9 mouse cellular contexts compared by ENCODE assay signal in the genomic region with DNA sequence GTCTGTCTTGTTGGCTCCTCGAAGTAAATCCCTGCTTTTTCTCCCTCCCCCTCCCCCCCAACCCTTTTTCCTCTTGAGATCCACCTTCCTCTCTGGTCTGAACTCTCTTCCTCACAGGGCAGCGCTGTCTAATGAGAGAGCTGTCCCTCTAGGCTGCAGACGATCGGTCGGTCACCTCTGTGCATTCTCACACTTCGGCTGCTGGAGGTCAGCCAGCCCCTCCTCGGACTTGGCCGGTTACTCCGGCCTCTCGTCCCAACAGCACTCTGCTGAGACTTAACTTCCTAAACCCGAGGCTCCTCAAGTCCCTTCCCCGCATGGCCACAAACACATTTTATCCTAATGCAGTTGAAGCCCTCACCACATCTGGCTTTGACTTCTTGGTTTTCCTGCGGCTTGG.
DNase-seq lines count a peak whose midpoint lies in the region; ATAC-seq and TF ChIP-seq lines count a peak whose summit lies in the region.
"Had no signal": no experiment of that assay in that cellular context is flagged by ENCODE, and none has a peak within 500 bp of the region (broad histone marks: within the 10 kb centered on the region; RNA-seq: fewer than 3 reads in every experiment).

No protein-coding gene starts in this region.

- H3K9me3 ChIP-seq in kidney, embryonic 15.5 days (replicated peaks): no peaks in the 10 kb centered on the region
- H3K9me3 ChIP-seq in intestine, embryonic 16.5 days (ENCODE audit: control insufficient read depth, low read length): no peaks in the 10 kb centered on the region
- H3K9me3 ChIP-seq in neural tube, embryonic 15.5 days (replicated peaks): no peaks in the 10 kb centered on the region

- H3K4me3 ChIP-seq in kidney, adult 2 months (ENCODE audit: insufficient read depth, low read depth, low read length): no peak overlapping the region
- H3K4me3 ChIP-seq in kidney, embryonic 15.5 days (replicated peaks): no peak overlapping the region
- no peak overlapping the region for H3K4me3 ChIP-seq in intestine, embryonic 16.5 days (ENCODE audit: low read length)
- H3K4me3 ChIP-seq in neural tube, embryonic 15.5 days (replicated peaks): no peak overlapping the region

- no peak for ATAC-seq in kidney, embryonic 15.5 days (replicated peaks; ENCODE audit: low FRiP score)
- peak; percentile 17; the same call in 1 of the 2 replicates for ATAC-seq in intestine, embryonic 16.5 days
- ATAC-seq in neural tube, embryonic 15.5 days (ENCODE audit: low FRiP score): no peak

- H3K27me3 ChIP-seq in kidney, adult 2 months (replicated peaks; ENCODE audit: control insufficient read depth, insufficient read depth, low read length): no peaks in the 10 kb centered on the region
- no peaks in the 10 kb centered on the region for H3K27me3 ChIP-seq in kidney, embryonic 15.5 days
- no peaks in the 10 kb centered on the region for H3K27me3 ChIP-seq in intestine, embryonic 16.5 days (replicated peaks; ENCODE audit: control insufficient read depth, insufficient read depth, low read length)
- H3K27me3 ChIP-seq in neural tube, embryonic 15.5 days (replicated peaks): no peaks in the 10 kb centered on the region

- H3K4me1 ChIP-seq in kidney, adult 2 months (ENCODE audit: control insufficient read depth, insufficient read depth, low read length): no peaks in the 10 kb centered on the region
- peaks cover 19% of the 10 kb centered on the region for H3K4me1 ChIP-seq in kidney, embryonic 15.5 days
- no peaks in the 10 kb centered on the region; the same call in 1 of the 2 replicates for H3K4me1 ChIP-seq in intestine, embryonic 16.5 days (ENCODE audit: control insufficient read depth, insufficient read depth, low read length)
- H3K4me1 ChIP-seq in neural tube, embryonic 15.5 days: peaks cover 5% of the 10 kb centered on the region; the same call in 1 of the 2 replicates

- H3K36me3 ChIP-seq in kidney, adult 2 months (ENCODE audit: control insufficient read depth, insufficient read depth, low read length): no peaks in the 10 kb centered on the region
- no peaks in the 10 kb centered on the region for H3K36me3 ChIP-seq in kidney, embryonic 15.5 days
- H3K36me3 ChIP-seq in intestine, embryonic 16.5 days (ENCODE audit: control insufficient read depth, insufficient read depth, low read length): no peaks in the 10 kb centered on the region
- H3K36me3 ChIP-seq in neural tube, embryonic 15.5 days: no peaks in the 10 kb centered on the region

- H3K27ac ChIP-seq in kidney, adult 2 months (ENCODE audit: insufficient read depth, low read depth, low read length): no peak overlapping the region
- H3K27ac ChIP-seq in kidney, embryonic 15.5 days: no peak overlapping the region
- no peak overlapping the region for H3K27ac ChIP-seq in intestine, embryonic 16.5 days (ENCODE audit: low read length)
- H3K27ac ChIP-seq in neural tube, embryonic 15.5 days (replicated peaks): no peak overlapping the region

- no peak overlapping the region for H3K9ac ChIP-seq in kidney, embryonic 15.5 days
- H3K9ac ChIP-seq in intestine, embryonic 16.5 days (ENCODE audit: low read depth, low read length): no peak overlapping the region
- no peak overlapping the region for H3K9ac ChIP-seq in neural tube, embryonic 15.5 days (replicated peaks)

- peak; percentile 82 for DNase-seq in kidney, adult 2 months
- DNase-seq in gastrocnemius, postnatal 4 days (ENCODE audit: low spot score in 2 of 2): peak; percentile 62 to 71
- peak; percentile 38 for DNase-seq in lung, postnatal 25 days (ENCODE audit: low spot score)
- no peak for DNase-seq in neural tube, embryonic 10.5 days (ENCODE audit: extremely low spot score, low spot score)
- no peak for DNase-seq in frontal cortex, postnatal 36 days (ENCODE audit: low spot score in 2 of 2)
- DNase-seq: right cerebral cortex, adult 18-20 months had no signal

- no peak for TF ChIP-seq CTCF in kidney, adult 2 months (conservative IDR thresholded peaks at IDR 0.05; ENCODE audit: insufficient read depth, insufficient read length, low read depth, low read length)

- TF ChIP-seq POLR2A in kidney, adult 2 months (IDR thresholded peaks at IDR 0.05; ENCODE audit: low read depth, low read length): no peak

- 32% methylated on average over 13 of the region's 13 CpGs for WGBS in kidney, adult 2 months
- 54% methylated on average over 13 of the region's 13 CpGs for WGBS in kidney, embryonic 15.5 days
- WGBS in intestine, embryonic 16.5 days: 51% methylated on average over 13 of the region's 13 CpGs
- WGBS in neural tube, embryonic 15.5 days: 80% methylated on average over 13 of the region's 13 CpGs

- H3K4me2 ChIP-seq in kidney, embryonic 15.5 days: no peak overlapping the region
- H3K4me2 ChIP-seq in intestine, embryonic 16.5 days (ENCODE audit: low read depth, low read length): no peak overlapping the region
- H3K4me2 ChIP-seq in neural tube, embryonic 15.5 days: no peak overlapping the region

Comparison
In these comparisons a context has a peak if more than half of its experiments do, and no peak if none do; other contexts are left out.
1. DNase-seq: peak in kidney, adult 2 months (single experiment), gastrocnemius, postnatal 4 days (2 of 2) and lung, postnatal 25 days (single experiment); none in neural tube, embryonic 10.5 days (single experiment) and frontal cortex, postnatal 36 days (0 of 2).